Mouse (Mus musculus) midbrain, embryonic 11.5 days (tissue): ENCODE measurements around the gene Ralgps2. TPM values are rescaled to one million over a fixed set of nuclear protein-coding genes. Genes with fewer than 3 reads are reported as not detected.

Experiments used
- ATAC-seq: fragments of 200-750 bp; cut with Nextera tagmentation; 2 replicates; pipeline ENCODE4 v1.8.0; 2017; ENCODE audit warnings: moderate TSS enrichment, moderate library complexity; ENCODE audit not compliant: low FRiP score
- DNase-seq: peaks from one replicate; pipeline ENCODE4 v3.0.0; 2015; ENCODE audit warnings: low spot score; ENCODE audit errors: missing footprints
- H3K27ac ChIP-seq: fragments of 300-500 bp; sonication (generic); 2 replicates; pipeline ENCODE4 v1.5.1; 2014; ENCODE audit warnings: low read depth, low read length
- H3K27me3 ChIP-seq: fragments of 300-500 bp; sonication (generic); 2 replicates; pipeline ENCODE4 v1.6.1; 2014; ENCODE audit warnings: mild to moderate bottlenecking, low read length, moderate library complexity, mixed read lengths; ENCODE audit not compliant: control insufficient read depth, insufficient read depth
- H3K36me3 ChIP-seq: fragments of 300-500 bp; sonication (generic); 2 replicates; pipeline ENCODE4 v1.6.1; 2014; ENCODE audit warnings: mild to moderate bottlenecking, low read length, moderate library complexity, mixed read lengths; ENCODE audit not compliant: control insufficient read depth, insufficient read depth
- H3K4me1 ChIP-seq: fragments of 300-500 bp; sonication (generic); 2 replicates; pipeline ENCODE4 v1.6.1; 2014; ENCODE audit warnings: low read length; ENCODE audit not compliant: control insufficient read depth, insufficient read depth
- H3K4me2 ChIP-seq: fragments of 300-500 bp; sonication (generic); 2 replicates; pipeline ENCODE4 v1.6.1; 2014; ENCODE audit warnings: mild to moderate bottlenecking, moderate library complexity
- H3K4me3 ChIP-seq: fragments of 300-500 bp; sonication (generic); 2 replicates; pipeline ENCODE4 v1.5.1; 2014; ENCODE audit warnings: low read depth, low read length
- H3K9ac ChIP-seq: fragments of 300-500 bp; sonication (generic); 2 replicates; pipeline ENCODE4 v1.6.1; 2014; ENCODE audit warnings: low read length
- H3K9me3 ChIP-seq: fragments of 300-500 bp; sonication (generic); 2 replicates; pipeline ENCODE4 v1.6.1; 2016; ENCODE audit warnings: low read length; ENCODE audit not compliant: control insufficient read depth
- WGBS: fragments of 180-500 bp; shearing (Covaris S2); extraction: QIAGEN DNeasy Blood & Tissue Kit; methylation state at CpG from one replicate; pipeline ENCODE4 v1.1.7; 2014; 5-methylcytosine and 5-hydroxymethylcytosine counted together
- polyA plus RNA-seq: library from polyadenylated mRNA; unstranded; fragments of >200 nt; fragmentation: Nextera tagmentation; extraction: Ambion mirVana; gene quantifications from 2 replicates; pipeline ENCODE4 v1.2.1, GENCODE M21; 2014

Gene Ralgps2
- polyA plus RNA-seq, 1 experiment from 2014 or later: 85.1 TPM

- Histone ChIP-seq H3K36me3 (no peaks in the 10 kb centered on the region), H3K9me3 (no peaks in the 10 kb centered on the region), H3K4me2 (no peak overlapping the region), H3K9ac (no peak overlapping the region), H3K4me3 (no peak overlapping the region), H3K27ac (no peak overlapping the region), H3K27me3 (no peaks in the 10 kb centered on the region), H3K4me1 (peaks cover 7% of the 10 kb centered on the region; the same call in 1 of the 2 replicates)
- ATAC-seq (no peak), DNase-seq (no peak)
- 84% methylated on average over 3 of the region's 3 CpGs for WGBS
Observed at GRCm38 (mm10) chr1:156916361-156916760, 23.1 kb downstream of the Ralgps2 start.

DNA sequence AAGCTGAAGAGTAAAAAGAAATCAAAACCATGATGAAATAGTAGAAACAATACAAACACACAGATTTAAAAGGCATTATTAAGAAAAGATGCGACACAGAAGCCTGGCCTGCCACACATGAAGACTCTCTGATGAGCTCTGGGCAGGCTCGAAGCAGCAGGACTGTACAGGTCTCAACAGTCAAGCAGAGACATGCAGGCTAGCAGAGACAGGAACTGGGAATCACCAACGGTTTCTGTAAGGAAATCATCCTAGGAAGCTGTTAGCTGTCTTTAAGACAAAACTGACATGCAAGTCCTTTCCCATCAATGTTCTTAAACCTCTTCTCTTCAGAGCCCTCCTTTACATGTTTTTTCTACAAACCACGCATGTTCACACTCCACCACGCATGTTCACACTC is 24.5 kb downstream of the Ralgps2 start:
- WGBS: 80% methylated on average over 5 of the region's 5 CpGs
- no peak for ATAC-seq
- H3K4me1 ChIP-seq: no peaks in the 10 kb centered on the region
- no peaks in the 10 kb centered on the region for H3K9me3 ChIP-seq
- H3K36me3 ChIP-seq: no peaks in the 10 kb centered on the region
- no peak for DNase-seq
- H3K27me3 ChIP-seq: no peaks in the 10 kb centered on the region
- no peak overlapping the region for H3K27ac ChIP-seq
- H3K4me2 ChIP-seq: no peak overlapping the region
- no peak overlapping the region for H3K4me3 ChIP-seq
- no peak overlapping the region for H3K9ac ChIP-seq

DNA sequence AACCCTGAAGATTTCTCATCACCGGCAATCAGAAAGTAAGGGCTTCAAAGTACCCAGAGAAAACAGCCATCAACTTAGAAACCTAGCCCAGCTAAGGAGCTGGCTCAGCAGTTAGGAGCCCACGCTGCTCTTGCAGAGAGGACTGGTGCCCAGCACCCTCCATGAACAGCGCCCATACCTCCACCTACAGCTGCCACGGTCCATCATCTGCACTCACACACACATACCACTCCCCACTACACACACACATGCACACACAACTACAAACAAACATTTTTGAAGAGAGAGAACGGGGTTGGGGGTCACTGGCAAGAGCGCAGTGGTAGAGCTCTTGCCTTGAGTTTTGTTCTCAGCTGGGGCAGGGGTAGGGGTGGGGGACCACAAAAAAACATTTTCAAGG is 26.2 kb downstream of the Ralgps2 start:
- H3K36me3 ChIP-seq: no peaks in the 10 kb centered on the region
- no peaks in the 10 kb centered on the region for H3K27me3 ChIP-seq
- H3K27ac ChIP-seq: no peak overlapping the region
- H3K4me3 ChIP-seq: no peak overlapping the region
- no peak overlapping the region for H3K9ac ChIP-seq
- no peak for ATAC-seq
- H3K9me3 ChIP-seq: no peaks in the 10 kb centered on the region
- whole genome bisulfite sequencing: 93% methylated on average over 6 of the region's 6 CpGs
- no peak for DNase-seq
- no peaks in the 10 kb centered on the region for H3K4me1 ChIP-seq
- no peak overlapping the region for H3K4me2 ChIP-seq

GRCm38 (mm10) chr1:156910948-156911347 is 28.5 kb downstream of the Ralgps2 start:
- ATAC-seq (no peak), DNase-seq (no peak)
- H3K4me1 ChIP-seq: no peaks in the 10 kb centered on the region
- H3K27ac ChIP-seq: no peak overlapping the region
- no peaks in the 10 kb centered on the region for H3K27me3 ChIP-seq
- H3K4me3 ChIP-seq: no peak overlapping the region
- H3K9ac ChIP-seq: no peak overlapping the region
- H3K36me3 ChIP-seq: no peaks in the 10 kb centered on the region
- WGBS: 86% methylated on average over 2 of the region's 2 CpGs
- H3K9me3 ChIP-seq: no peaks in the 10 kb centered on the region
- no peak overlapping the region for H3K4me2 ChIP-seq

GRCm38 (mm10) chr1:156909866-156910265 is 29.6 kb downstream of the Ralgps2 start:
- no peak overlapping the region for H3K4me3 ChIP-seq
- DNase-seq: no peak
- no peaks in the 10 kb centered on the region for H3K27me3 ChIP-seq

GRCm38 (mm10) chr1:156909265-156909664 is 30.2 kb downstream of the Ralgps2 start:
- Histone ChIP-seq H3K9me3 (no peaks in the 10 kb centered on the region), H3K9ac (no peak overlapping the region), H3K4me2 (no peak overlapping the region), H3K4me1 (no peaks in the 10 kb centered on the region), H3K4me3 (no peak overlapping the region), H3K27ac (no peak overlapping the region), H3K27me3 (no peaks in the 10 kb centered on the region), H3K36me3 (no peaks in the 10 kb centered on the region)
- ATAC-seq: no peak
- no peak for DNase-seq
- WGBS: 91% methylated on average over 4 of the region's 4 CpGs

More at GRCm38 (mm10) chr1:156909866-156910265, 29.6 kb downstream of the Ralgps2 start:
- no peaks in the 10 kb centered on the region for H3K36me3 ChIP-seq
- ATAC-seq: no peak
- H3K9me3 ChIP-seq: no peaks in the 10 kb centered on the region
- H3K4me1 ChIP-seq: no peaks in the 10 kb centered on the region
- no peak overlapping the region for H3K27ac ChIP-seq
- no peak overlapping the region for H3K9ac ChIP-seq
- H3K4me2 ChIP-seq: no peak overlapping the region

GRCm38 (mm10) chr1:156905660-156906059 is 33.8 kb downstream of the Ralgps2 start:
- Histone ChIP-seq H3K27ac (no peak overlapping the region), H3K4me1 (no peaks in the 10 kb centered on the region), H3K27me3 (no peaks in the 10 kb centered on the region), H3K9ac (no peak overlapping the region), H3K36me3 (no peaks in the 10 kb centered on the region), H3K4me2 (no peak overlapping the region), H3K4me3 (no peak overlapping the region), H3K9me3 (no peaks in the 10 kb centered on the region)
- DNase-seq (peak; percentile 61), ATAC-seq (no peak)
- WGBS: 87% methylated on average over 2 of the region's 2 CpGs

GRCm38 (mm10) chr1:156903899-156904298 is 35.5 kb downstream of the Ralgps2 start:
- Histone ChIP-seq H3K4me3 (no peak overlapping the region), H3K4me1 (no peaks in the 10 kb centered on the region), H3K9me3 (no peaks in the 10 kb centered on the region), H3K9ac (no peak overlapping the region), H3K27ac (no peak overlapping the region), H3K27me3 (no peaks in the 10 kb centered on the region), H3K36me3 (no peaks in the 10 kb centered on the region), H3K4me2 (no peak overlapping the region)
- ATAC-seq: no peak
- WGBS: 97% methylated on average over 3 of the region's 3 CpGs
- DNase-seq: no peak

GRCm38 (mm10) chr1:156901689-156902088 is 37.7 kb downstream of the Ralgps2 start:
- WGBS: 67% methylated on average over 6 of the region's 6 CpGs
- peak; percentile 82 for DNase-seq
- H3K9ac ChIP-seq: no peak overlapping the region
- ATAC-seq: no peak
- H3K4me3 ChIP-seq: no peak overlapping the region
- H3K4me1 ChIP-seq: no peaks in the 10 kb centered on the region
- H3K36me3 ChIP-seq: no peaks in the 10 kb centered on the region
- no peaks in the 10 kb centered on the region for H3K9me3 ChIP-seq
- H3K27me3 ChIP-seq: no peaks in the 10 kb centered on the region
- H3K4me2 ChIP-seq: no peak overlapping the region
- H3K27ac ChIP-seq: no peak overlapping the region

- Histone ChIP-seq H3K36me3 (no peaks in the 10 kb centered on the region), H3K4me2 (no peak overlapping the region), H3K4me1 (no peaks in the 10 kb centered on the region), H3K9ac (no peak overlapping the region), H3K4me3 (no peak overlapping the region), H3K9me3 (no peaks in the 10 kb centered on the region), H3K27me3 (no peaks in the 10 kb centered on the region), H3K27ac (no peak overlapping the region)
- DNase-seq (no peak), ATAC-seq (no peak)
- WGBS: 94% methylated on average over 4 of the region's 4 CpGs
Observed at GRCm38 (mm10) chr1:156891561-156891960, 47.9 kb downstream of the Ralgps2 start.
